Mouse (Mus musculus): Measurements from ENCODE around the gene B3galt1.

The B3galt1 gene

DNA sequence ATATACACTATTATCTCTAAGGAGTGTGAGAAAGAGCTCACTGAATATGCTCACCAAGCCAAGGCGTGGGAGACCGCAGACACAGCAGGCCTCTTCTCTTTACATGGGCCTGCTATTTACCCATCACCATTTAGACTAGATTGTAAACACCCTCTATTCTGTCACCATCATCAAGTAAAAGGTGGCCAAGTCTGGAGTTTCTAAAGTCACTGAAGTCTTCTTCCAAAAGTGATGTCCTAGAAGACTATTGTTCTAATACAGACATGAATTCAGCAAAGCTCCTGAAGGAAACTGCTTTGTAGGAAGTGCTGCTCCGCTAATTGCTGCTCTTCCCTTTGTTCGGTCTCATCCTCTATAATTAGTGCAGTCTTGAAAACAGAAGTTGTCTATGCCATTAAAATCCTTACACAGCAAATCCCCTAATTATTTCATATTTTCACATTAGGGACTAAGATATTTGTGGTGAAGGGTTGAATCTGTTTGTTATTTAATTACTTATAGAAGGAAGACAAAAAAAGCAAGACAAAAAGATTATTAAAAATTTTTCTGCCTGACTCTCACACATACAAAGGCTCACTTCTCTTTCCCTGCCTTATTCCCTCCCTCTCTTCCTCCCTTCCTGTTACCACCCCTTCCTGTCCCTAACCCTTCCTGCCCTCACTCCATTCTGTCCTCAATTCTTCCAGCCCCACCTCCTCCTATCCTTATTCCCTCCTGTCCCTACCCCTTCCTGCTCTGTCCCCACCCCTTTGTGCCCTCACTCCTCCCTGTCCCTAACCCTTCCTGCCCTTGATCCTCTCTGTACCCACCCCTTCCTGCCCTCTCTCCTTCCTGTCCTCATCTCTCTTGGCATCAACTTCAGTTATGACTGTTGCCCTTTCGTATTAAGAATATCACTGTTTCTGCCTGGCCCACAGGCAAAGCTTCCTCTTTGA is 514.0 kb downstream of the B3galt1 start:
- no peak for DNase-seq

DNA sequence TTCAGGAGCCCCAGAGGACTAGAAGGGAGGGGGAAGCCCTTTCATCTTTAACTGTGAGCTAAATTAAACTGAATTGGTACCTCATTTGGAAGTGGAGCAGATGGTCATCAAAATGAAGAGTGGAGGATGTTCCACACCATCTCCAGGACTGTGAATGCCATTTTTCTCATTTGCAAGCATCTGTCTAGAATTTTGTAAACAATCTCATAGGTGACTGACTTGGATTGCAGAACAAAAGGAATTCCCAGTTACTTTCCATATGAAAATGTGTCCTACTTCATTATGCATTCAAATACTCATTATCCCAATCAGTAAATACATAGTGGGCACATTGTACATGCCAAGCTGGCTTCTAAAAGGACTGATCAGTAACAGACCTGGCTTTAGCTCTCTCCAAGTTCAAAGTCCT is 515.2 kb downstream of the B3galt1 start:
- DNase-seq = no peak

DNA sequence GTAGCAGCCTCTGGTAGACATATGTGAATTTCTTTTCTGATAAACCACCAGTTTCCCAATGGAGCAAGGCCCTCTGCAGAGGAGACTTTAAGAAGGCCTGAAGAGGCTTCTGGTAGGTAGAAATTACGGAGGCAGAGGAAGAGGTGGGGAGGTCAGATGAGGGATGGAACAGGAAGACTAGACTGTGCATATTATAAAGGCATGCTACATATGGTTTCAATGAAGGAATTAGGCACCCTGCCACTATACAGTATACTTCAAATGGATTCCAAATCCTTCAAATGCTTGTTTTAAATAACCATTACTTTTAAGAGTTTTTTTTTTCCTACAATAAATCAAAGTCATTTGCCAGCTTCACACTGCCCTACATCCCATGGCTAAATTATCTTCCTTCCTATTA is 518.8 kb downstream of the B3galt1 start:
- DNase-seq = no peak

DNA sequence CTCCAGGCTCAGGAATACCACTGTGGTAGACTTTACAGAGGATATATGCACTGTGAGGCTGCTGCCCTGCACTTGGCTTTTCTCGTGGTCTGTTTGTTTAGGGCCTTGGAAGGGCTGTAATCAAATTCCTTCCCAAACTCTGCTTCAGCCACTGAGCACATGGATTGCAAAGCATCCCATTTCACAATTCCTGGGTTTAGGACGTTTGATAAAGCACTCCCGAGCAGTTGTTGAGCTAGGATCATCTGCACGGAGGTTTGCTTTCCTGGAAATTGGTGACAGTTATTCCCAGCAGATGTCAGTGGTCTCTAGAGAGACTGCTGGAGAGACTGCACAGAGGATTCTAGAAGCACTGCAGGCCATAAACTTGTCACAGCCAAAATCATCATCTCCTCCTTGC is 520.4 kb downstream of the B3galt1 start:
- no peak for DNase-seq

DNA sequence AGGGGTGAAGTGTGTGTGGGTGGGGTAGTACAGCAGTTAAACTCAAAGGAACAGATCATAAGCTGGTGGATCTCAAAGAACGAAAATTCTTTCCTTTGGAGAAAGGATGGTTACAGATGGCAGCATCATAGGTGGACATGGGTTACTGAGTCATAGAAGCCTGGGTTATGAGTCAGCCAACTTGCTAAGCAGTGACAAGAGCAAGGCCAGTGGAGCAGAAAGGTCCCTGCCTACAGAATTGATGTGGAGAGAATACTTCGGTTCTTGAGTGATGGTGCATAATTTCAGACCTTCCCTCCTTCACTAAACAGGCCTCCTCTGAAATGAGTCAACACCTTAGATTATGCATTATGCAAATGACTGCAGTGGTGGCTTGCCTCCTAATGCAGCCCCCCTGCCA is 525.9 kb downstream of the B3galt1 start:
- DNase-seq = no peak

DNA sequence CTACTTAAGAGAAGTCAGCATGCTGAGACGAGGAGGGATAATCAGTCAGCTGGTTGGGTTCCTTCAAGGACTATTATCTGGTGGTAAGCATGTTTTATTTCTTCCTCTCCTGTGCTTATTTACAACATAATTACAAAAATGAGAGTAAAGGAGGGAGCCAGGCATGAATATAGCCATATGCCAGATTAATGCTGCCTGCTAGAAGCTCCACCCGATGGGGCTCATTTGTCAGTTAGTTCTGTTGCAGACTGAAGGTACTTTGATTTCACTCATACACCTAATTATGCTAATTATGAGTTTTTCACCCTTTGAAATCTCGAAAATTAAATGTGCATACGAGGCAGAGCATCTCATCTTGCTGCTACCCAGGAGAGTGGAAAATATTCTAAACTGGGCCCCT is 539.0 kb downstream of the B3galt1 start:
- no peak for DNase-seq

DNA sequence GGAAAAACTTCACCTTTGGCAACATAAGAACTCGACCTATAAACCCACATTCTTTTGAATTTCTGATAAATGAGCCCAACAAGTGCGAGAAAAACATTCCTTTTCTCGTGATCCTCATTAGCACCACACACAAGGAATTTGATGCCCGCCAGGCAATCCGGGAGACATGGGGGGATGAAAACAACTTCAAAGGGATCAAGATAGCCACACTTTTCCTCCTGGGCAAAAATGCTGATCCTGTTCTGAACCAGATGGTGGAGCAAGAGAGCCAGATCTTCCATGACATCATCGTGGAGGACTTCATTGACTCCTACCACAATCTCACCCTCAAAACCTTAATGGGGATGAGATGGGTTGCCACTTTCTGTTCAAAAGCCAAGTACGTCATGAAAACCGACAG is 552.4 kb downstream of the B3galt1 start:
- DNase-seq = no peak

DNA sequence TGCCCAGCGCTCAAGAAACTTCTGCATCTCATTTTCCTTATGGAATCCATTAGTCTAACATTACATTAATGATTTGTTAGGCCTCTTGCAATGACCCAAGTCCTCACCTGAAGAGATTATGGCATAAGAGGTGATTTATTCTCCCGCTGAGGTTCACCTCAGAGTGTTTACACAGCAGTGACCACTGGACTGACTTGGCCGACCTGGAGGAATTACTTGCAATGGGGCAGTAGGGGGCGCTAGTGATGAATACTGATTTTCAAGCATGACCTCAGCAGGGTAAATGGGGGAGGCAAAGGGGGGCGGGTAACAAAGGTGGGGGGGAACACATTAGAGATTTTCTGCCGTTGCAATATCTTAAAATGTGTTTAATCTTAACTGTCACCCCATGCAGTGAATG is 559.1 kb downstream of the B3galt1 start:
- DNase-seq = no peak

DNA sequence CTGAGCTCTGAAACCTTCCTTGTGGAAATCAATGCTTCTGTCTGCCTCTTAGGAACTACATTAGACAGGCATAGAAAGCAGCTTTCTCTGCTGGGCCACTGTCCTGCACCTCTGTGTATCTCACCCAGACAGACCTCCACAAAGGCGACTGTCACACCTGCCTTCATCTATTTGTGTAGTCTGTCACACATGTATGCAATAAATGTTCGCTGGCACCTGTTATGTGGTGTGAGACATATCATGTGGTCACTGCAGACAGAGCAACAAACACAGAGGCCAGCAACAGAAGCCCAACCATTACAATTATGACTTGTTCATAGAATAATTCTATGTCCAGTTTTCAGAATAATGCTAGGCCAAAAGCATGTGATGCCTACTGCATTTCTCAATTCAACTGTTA is 575.4 kb downstream of the B3galt1 start:
- DNase-seq = no peak

DNA sequence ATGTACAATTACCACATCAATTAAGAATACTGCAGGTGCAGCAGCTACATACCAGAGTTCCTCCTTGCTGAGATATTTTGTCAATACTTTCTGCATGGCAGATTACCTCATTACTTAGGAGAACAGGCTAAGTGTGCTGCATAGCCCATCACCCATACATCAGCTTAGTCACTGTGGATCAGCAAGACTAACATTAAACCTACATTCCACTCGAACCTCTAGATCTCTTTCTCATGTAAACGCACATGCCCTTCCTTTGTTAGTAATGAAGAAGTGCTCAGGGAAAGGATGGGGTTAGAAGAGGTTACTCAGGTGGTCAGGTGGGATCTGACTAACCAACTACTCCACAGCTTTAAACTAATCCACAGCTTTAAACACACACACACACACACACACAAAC is 577.6 kb downstream of the B3galt1 start:
- DNase-seq = no peak

DNA sequence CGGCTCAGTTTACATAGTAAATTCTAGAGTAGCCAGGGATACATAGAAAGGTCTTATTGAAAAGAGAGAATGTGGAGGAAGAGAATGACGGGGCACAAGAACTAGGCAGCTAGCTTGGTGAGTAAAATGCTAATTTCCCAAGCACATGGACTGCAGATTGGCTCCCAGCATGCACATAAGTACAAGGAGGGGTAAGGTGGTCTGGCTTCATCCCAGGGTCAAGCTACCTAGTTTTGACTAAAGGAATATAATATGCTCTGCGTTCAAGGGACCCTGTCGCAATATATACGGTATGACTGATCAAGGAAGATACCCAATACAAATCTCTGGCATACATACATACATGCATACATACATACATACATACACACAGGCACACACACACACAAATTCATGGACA is 594.1 kb downstream of the B3galt1 start:
- no peak for DNase-seq

DNA sequence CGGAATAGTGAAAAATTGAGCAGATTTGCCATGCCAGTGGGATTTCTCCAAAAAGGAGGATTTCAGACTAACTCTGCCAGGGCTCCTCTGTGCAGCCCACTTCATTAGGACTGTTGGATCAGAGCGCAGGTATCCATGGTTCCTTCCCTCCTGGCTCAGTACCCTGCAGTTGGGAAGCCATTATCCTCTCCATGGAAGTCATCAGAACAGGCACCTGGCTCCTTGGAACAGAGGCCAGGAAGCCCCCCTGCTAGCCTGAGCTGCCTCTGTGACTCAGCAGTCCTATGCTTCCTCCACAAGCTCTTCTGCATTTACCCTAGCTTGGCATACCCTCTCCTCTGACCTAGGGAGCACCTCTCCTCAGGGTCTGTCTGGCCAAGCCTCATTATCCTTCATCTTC is 594.9 kb downstream of the B3galt1 start:
- no peak for DNase-seq

DNA sequence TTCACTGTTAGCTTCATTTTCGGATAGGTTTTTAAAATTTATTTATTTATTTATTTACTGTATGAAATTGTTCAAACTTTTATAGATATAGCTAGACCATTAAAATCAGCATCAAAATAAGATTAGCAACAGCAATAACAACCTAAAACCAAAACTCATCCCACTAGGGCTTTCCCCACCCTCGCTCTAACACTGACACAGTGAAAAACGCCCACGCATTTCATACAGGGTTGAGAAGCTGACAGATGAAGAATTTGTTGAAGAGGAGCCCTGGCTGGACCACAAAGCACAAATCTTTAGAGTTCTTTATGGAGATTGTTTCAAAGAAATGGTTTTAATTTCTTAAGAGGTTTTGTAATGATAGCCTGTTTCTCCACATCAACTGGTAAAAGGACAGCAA is 596.3 kb downstream of the B3galt1 start:
- DNase-seq = no peak

DNA sequence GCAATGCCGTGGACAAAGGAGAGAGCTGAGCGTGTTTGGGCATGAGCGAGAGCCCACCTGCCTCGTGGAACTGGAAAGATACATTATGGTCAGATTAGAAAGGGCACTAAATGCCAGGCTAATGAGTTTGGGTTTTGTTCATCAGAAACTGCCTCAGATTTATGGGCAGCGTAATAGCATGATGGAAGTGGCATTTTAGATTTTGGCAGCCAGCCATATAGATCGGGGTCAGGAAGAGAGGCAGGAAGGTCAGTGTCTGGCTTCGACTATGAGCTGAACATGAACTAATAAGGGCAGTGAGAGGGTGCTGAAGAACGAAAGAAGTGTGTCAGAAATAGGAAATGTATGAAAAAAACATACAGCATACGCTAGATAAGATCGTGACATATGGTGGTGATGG is 605.6 kb downstream of the B3galt1 start:
- DNase-seq = no peak
